Mouse (Mus musculus): ENCODE measurements around the gene Kcnf1. TPM values are rescaled to one million over a fixed set of nuclear protein-coding genes. Genes with fewer than 3 reads are reported as not detected.
A peak's percentile ranks its signal among the peaks of the same experiment; 100 is the strongest.

Gene Kcnf1
- polyA plus RNA-seq, 1 experiment, result not detected

- no peaks in the 10 kb centered on the region for H3K36me3 ChIP-seq (replicated peaks; ENCODE audit: low read length)
- H3K9me3 ChIP-seq, result peaks cover 3% of the 10 kb centered on the region; the same call in 1 of the 2 replicates
- no peaks in the 10 kb centered on the region for H3K27me3 ChIP-seq (replicated peaks)
- H3K4me3 ChIP-seq (replicated peaks), result no peak overlapping the region
- TF ChIP-seq GATA1 (IDR thresholded peaks at IDR 0.05; ENCODE audit: borderline replicate concordance, low read length) (no peak), FLI1 (IDR thresholded peaks at IDR 0.05; ENCODE audit: low read length) (no peak)
- no peaks in the 10 kb centered on the region for H3K4me1 ChIP-seq
Measured at GRCm38 (mm10) chr12:17194140-17194539, 17.5 kb upstream of the Kcnf1 start.

GRCm38 (mm10) chr12:17193311-17193710 lies 16.6 kb upstream of the Kcnf1 start:
- Histone ChIP-seq H3K4me1 (no peaks in the 10 kb centered on the region), H3K9me3 (peaks cover 3% of the 10 kb centered on the region; the same call in 1 of the 2 replicates), H3K27me3 (replicated peaks) (no peaks in the 10 kb centered on the region), H3K4me3 (replicated peaks) (no peak overlapping the region), H3K36me3 (replicated peaks; ENCODE audit: low read length) (no peaks in the 10 kb centered on the region)
- TF ChIP-seq FLI1 (IDR thresholded peaks at IDR 0.05; ENCODE audit: low read length) (no peak), GATA1 (IDR thresholded peaks at IDR 0.05; ENCODE audit: borderline replicate concordance, low read length) (no peak)

- H3K4me3 ChIP-seq (replicated peaks), result no peak overlapping the region
- TF ChIP-seq FLI1 (IDR thresholded peaks at IDR 0.05; ENCODE audit: low read length) (no peak), GATA1 (IDR thresholded peaks at IDR 0.05; ENCODE audit: borderline replicate concordance, low read length) (no peak)
- no peaks in the 10 kb centered on the region for H3K4me1 ChIP-seq
- H3K9me3 ChIP-seq, result peaks cover 3% of the 10 kb centered on the region; the same call in 1 of the 2 replicates
- no peaks in the 10 kb centered on the region for H3K27me3 ChIP-seq (replicated peaks)
- H3K36me3 ChIP-seq (replicated peaks; ENCODE audit: low read length), result no peaks in the 10 kb centered on the region
Measured at GRCm38 (mm10) chr12:17192887-17193286, 16.2 kb upstream of the Kcnf1 start.

- H3K27me3 ChIP-seq (replicated peaks), result peaks cover under 1% of the 10 kb centered on the region
Measured at GRCm38 (mm10) chr12:17184303-17184775, 7.7 kb upstream of the Kcnf1 start.

GRCm38 (mm10) chr12:17183788-17184187 lies 7.1 kb upstream of the Kcnf1 start:
- Histone ChIP-seq H3K4me3 (replicated peaks) (no peak overlapping the region), H3K27me3 (replicated peaks) (peaks cover 2% of the 10 kb centered on the region), H3K9me3 (peaks cover 9% of the 10 kb centered on the region), H3K36me3 (replicated peaks; ENCODE audit: low read length) (no peaks in the 10 kb centered on the region), H3K4me1 (no peaks in the 10 kb centered on the region)
- TF ChIP-seq FLI1 (IDR thresholded peaks at IDR 0.05; ENCODE audit: low read length), result no peak
- no peak for TF ChIP-seq GATA1 (IDR thresholded peaks at IDR 0.05; ENCODE audit: borderline replicate concordance, low read length)

More at GRCm38 (mm10) chr12:17184303-17184775, 7.7 kb upstream of the Kcnf1 start:
- peaks cover 9% of the 10 kb centered on the region for H3K9me3 ChIP-seq
- no peaks in the 10 kb centered on the region for H3K36me3 ChIP-seq (replicated peaks; ENCODE audit: low read length)
- no peaks in the 10 kb centered on the region for H3K4me1 ChIP-seq
- TF ChIP-seq FLI1 (IDR thresholded peaks at IDR 0.05; ENCODE audit: low read length), result no peak
- TF ChIP-seq GATA1 (IDR thresholded peaks at IDR 0.05; ENCODE audit: borderline replicate concordance, low read length), result no peak
- H3K4me3 ChIP-seq (replicated peaks), result no peak overlapping the region

GRCm38 (mm10) chr12:17176041-17176756 lies 489 bp downstream of the Kcnf1 start:
- Histone ChIP-seq H3K4me1 (peaks cover 7% of the 10 kb centered on the region; the same call in 1 of the 2 replicates), H3K27me3 (replicated peaks) (peaks cover 48% of the 10 kb centered on the region), H3K36me3 (replicated peaks; ENCODE audit: low read length) (no peaks in the 10 kb centered on the region), H3K4me3 (replicated peaks) (no peak overlapping the region), H3K9me3 (peaks cover 19% of the 10 kb centered on the region)
- no peak for TF ChIP-seq GATA1 (IDR thresholded peaks at IDR 0.05; ENCODE audit: borderline replicate concordance, low read length)
- TF ChIP-seq FLI1 (IDR thresholded peaks at IDR 0.05; ENCODE audit: low read length), result no peak

- no peak for TF ChIP-seq GATA1 (IDR thresholded peaks at IDR 0.05; ENCODE audit: borderline replicate concordance, low read length)
- no peak for TF ChIP-seq FLI1 (IDR thresholded peaks at IDR 0.05; ENCODE audit: low read length)
Measured at GRCm38 (mm10) chr12:17175531-17175951, 1.1 kb downstream of the Kcnf1 start.

GRCm38 (mm10) chr12:17175124-17175523 lies 1.6 kb downstream of the Kcnf1 start:
- Histone ChIP-seq H3K27me3 (replicated peaks) (peaks cover 48% of the 10 kb centered on the region), H3K9me3 (peaks cover 19% of the 10 kb centered on the region), H3K4me1 (peaks cover 7% of the 10 kb centered on the region; the same call in 1 of the 2 replicates), H3K36me3 (replicated peaks; ENCODE audit: low read length) (no peaks in the 10 kb centered on the region), H3K4me3 (replicated peaks) (peak overlapping the region; percentile 30)
- TF ChIP-seq GATA1 (IDR thresholded peaks at IDR 0.05; ENCODE audit: borderline replicate concordance, low read length) (no peak), FLI1 (IDR thresholded peaks at IDR 0.05; ENCODE audit: low read length) (no peak)

More at GRCm38 (mm10) chr12:17175531-17175951, 1.1 kb downstream of the Kcnf1 start:
- peaks cover 48% of the 10 kb centered on the region for H3K27me3 ChIP-seq (replicated peaks)
- H3K36me3 ChIP-seq (replicated peaks; ENCODE audit: low read length), result no peaks in the 10 kb centered on the region
- H3K4me3 ChIP-seq (replicated peaks), result no peak overlapping the region
- H3K9me3 ChIP-seq, result peaks cover 19% of the 10 kb centered on the region
- H3K4me1 ChIP-seq, result peaks cover 7% of the 10 kb centered on the region; the same call in 1 of the 2 replicates

GRCm38 (mm10) chr12:17174134-17174893 lies 2.4 kb downstream of the Kcnf1 start:
- Histone ChIP-seq H3K36me3 (replicated peaks; ENCODE audit: low read length) (no peaks in the 10 kb centered on the region), H3K4me1 (peaks cover 7% of the 10 kb centered on the region; the same call in 1 of the 2 replicates), H3K27me3 (replicated peaks) (peaks cover 47% of the 10 kb centered on the region), H3K4me3 (replicated peaks) (no peak overlapping the region), H3K9me3 (peaks cover 19% of the 10 kb centered on the region)
- TF ChIP-seq FLI1 (IDR thresholded peaks at IDR 0.05; ENCODE audit: low read length) (no peak), GATA1 (IDR thresholded peaks at IDR 0.05; ENCODE audit: borderline replicate concordance, low read length) (no peak)

All from megakaryocyte, embryonic 14.5 days (primary cell).